Mouse (Mus musculus) embryonic fibroblast, embryonic 13.5 days (primary cell): ENCODE data around the gene Gm21731.
"Not testable (repeated sequence)": the region's sequence is repeated elsewhere in the genome, so short reads cannot be mapped to it uniquely, and the experiment has no call there.

Source experiments
- CTCF ChIP-seq: IDR thresholded peaks from 2 replicates; pipeline ENCODE4 v1.5.1; 2011; ENCODE audit warnings: mild to moderate bottlenecking, control low read depth, low read length, moderate library complexity, borderline replicate concordance; ENCODE audit not compliant: insufficient read depth
- POLR2A ChIP-seq: IDR thresholded peaks from 2 replicates; pipeline ENCODE4 v1.6.1; 2011; ENCODE audit warnings: low read depth, mild to moderate bottlenecking, control low read depth, low read length, moderate library complexity

DNA sequence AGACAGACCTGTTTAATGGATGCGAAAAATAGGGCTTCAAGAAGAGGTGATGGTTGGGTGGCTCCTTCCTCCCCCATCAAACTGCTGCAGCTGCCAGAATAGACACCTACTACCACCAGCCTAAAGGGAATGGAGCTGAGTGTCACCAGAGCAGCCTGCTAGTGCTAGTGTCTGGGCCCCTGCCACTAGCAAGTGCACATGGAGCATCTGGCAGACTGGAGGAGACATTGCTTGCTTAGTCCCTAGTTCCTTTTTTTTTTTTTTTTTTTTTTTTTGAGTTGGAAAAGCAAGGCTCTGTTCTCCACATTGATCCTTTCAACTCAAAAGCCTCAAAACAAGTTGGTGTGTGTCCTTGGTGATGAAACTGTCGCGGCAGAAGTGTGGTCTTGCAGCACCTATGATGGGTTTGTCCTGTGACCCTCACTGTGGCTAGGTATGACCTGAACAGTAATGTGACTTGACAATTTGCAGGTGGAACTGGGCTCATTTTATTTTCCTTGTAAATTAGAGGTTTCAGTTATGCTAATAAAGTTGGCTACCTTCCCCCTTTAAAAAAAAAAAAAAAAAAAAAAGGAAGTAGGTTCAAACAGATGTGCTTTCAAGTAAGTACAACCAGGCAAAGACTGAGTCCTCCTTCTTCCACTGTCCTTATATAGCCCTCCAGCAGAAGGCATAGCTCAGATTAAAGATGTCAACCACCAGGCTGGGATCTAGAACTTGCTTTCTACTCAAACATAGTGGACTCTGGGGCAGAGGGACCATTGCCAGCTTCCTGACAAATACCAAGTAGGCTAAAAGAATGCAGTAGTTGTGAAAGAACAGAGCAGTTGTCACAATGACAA lies 20.1 kb downstream of the Gm21731 start:
- TF ChIP-seq CTCF, POLR2A: not testable (repeated sequence)
